In the genomic region with DNA sequence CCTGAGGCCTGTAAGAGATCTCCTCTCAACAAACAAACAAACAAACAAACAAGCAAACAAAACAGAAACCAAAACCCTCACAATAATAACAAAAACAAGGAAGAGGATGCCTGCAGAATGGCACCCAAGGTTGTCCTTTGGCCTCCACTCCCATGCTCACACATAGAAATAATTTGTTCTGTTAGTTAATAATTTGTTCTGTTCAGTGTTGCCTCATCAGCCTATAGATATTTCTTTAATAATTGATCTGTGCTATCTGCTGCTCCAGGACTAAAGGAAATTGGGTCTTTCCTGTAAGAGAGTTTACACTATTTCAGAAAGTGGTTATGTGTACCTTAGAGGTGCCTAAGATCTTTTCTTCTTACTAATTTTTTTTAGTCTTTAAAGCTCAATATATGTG, we compare ENCODE assay signal across 31 mouse cellular contexts.
"Had no signal": no experiment of that assay in that cellular context is flagged by ENCODE, and none has a peak within 500 bp of the region (broad histone marks: within the 10 kb centered on the region; RNA-seq: fewer than 3 reads in every experiment).

No protein-coding gene starts in this region.

- H3K4me3 ChIP-seq: limb, embryonic 10.5 days; limb, embryonic 12.5 days; limb, embryonic 13.5 days; limb, embryonic 15.5 days; liver, embryonic 12.5 days; liver, embryonic 13.5 days; liver, embryonic 15.5 days; lung, embryonic 15.5 days; megakaryocyte, embryonic 14.5 days; midbrain, embryonic 10.5 days; midbrain, embryonic 12.5 days; midbrain, embryonic 13.5 days; myocyte; neural tube, embryonic 12.5 days had no signal

- H3K9me3 ChIP-seq: limb, embryonic 10.5 days; limb, embryonic 12.5 days; limb, embryonic 13.5 days; limb, embryonic 15.5 days; liver, embryonic 12.5 days; liver, embryonic 13.5 days; liver, embryonic 15.5 days; lung, embryonic 15.5 days; megakaryocyte, embryonic 14.5 days; midbrain, embryonic 10.5 days; midbrain, embryonic 12.5 days; midbrain, embryonic 13.5 days; neural tube, embryonic 12.5 days had no signal

- H3K27ac ChIP-seq: limb, embryonic 10.5 days; limb, embryonic 12.5 days; limb, embryonic 13.5 days; limb, embryonic 15.5 days; liver, embryonic 12.5 days; liver, embryonic 13.5 days; liver, embryonic 14.5 days; liver, embryonic 15.5 days; lung, embryonic 15.5 days; macrophage; midbrain, embryonic 10.5 days; midbrain, embryonic 12.5 days; midbrain, embryonic 13.5 days; neural tube, embryonic 12.5 days had no signal

- H3K4me2 ChIP-seq: limb, embryonic 12.5 days; limb, embryonic 13.5 days; limb, embryonic 15.5 days; liver, embryonic 11.5 days; liver, embryonic 12.5 days; liver, embryonic 13.5 days; liver, embryonic 15.5 days; lung, embryonic 14.5 days; lung, embryonic 15.5 days; midbrain, embryonic 11.5 days; midbrain, embryonic 12.5 days; midbrain, embryonic 13.5 days; neural tube, embryonic 12.5 days had no signal

- DNase-seq: left cerebral cortex, postnatal 4 days; liver; liver, embryonic 13.5 days; liver, postnatal 0 days; lung, adult 18-20 months; lung, adult 2 months; lung, embryonic 14.5 days; lung, postnatal 10 days; lung, postnatal 14 days; lung, postnatal 36 days; lung, postnatal 4 days; midbrain, embryonic 14.5 days had no signal

- H3K27me3 ChIP-seq: limb, embryonic 12.5 days; limb, embryonic 15.5 days; liver, embryonic 12.5 days; liver, embryonic 13.5 days; liver, embryonic 15.5 days; lung, embryonic 15.5 days; megakaryocyte, embryonic 14.5 days; midbrain, embryonic 12.5 days; midbrain, embryonic 13.5 days; neural tube, embryonic 12.5 days had no signal

- H3K4me1 ChIP-seq: limb, embryonic 10.5 days; limb, embryonic 12.5 days; limb, embryonic 13.5 days; limb, embryonic 15.5 days; liver, embryonic 12.5 days; liver, embryonic 13.5 days; liver, embryonic 15.5 days; lung, embryonic 15.5 days; megakaryocyte, embryonic 14.5 days; midbrain, embryonic 10.5 days; midbrain, embryonic 12.5 days; midbrain, embryonic 13.5 days; neural tube, embryonic 12.5 days had no signal

- H3K9ac ChIP-seq: limb, embryonic 12.5 days; limb, embryonic 13.5 days; limb, embryonic 15.5 days; liver, embryonic 12.5 days; liver, embryonic 13.5 days; liver, embryonic 14.5 days; liver, embryonic 15.5 days; liver, postnatal 0 days; lung, embryonic 14.5 days; lung, embryonic 15.5 days; midbrain, embryonic 12.5 days; midbrain, embryonic 13.5 days; neural tube, embryonic 12.5 days had no signal

- ATAC-seq: liver, embryonic 12.5 days; liver, postnatal 0 days; lung, postnatal 0 days; midbrain, embryonic 13.5 days; midbrain, embryonic 16.5 days had no signal

- H3K36me3 ChIP-seq: limb, embryonic 10.5 days; limb, embryonic 12.5 days; limb, embryonic 13.5 days; limb, embryonic 15.5 days; liver, embryonic 12.5 days; liver, embryonic 13.5 days; liver, embryonic 15.5 days; lung, embryonic 15.5 days; midbrain, embryonic 10.5 days; midbrain, embryonic 12.5 days; midbrain, embryonic 13.5 days; neural tube, embryonic 12.5 days had no signal
